ENCODE assay signal across 24 mouse cellular contexts in genomic region chr11:102826476-102826875, GRCm38 (mm10). TPM values are rescaled to one million over a fixed set of nuclear protein-coding genes. Genes with fewer than 3 reads are reported as not detected.
"Had no signal": no experiment of that assay in that cellular context is flagged by ENCODE, and none has a peak within 500 bp of the region (broad histone marks: within the 10 kb centered on the region; RNA-seq: fewer than 3 reads in every experiment).

No protein-coding gene starts in this region.

- H3K27ac ChIP-seq: midbrain, embryonic 10.5 days; midbrain, embryonic 12.5 days; neural tube, embryonic 13.5 days; neural tube, embryonic 15.5 days had no signal

- H3K4me1 ChIP-seq: midbrain, embryonic 10.5 days; midbrain, embryonic 12.5 days; neural tube, embryonic 13.5 days; neural tube, embryonic 15.5 days had no signal

- H3K9ac ChIP-seq: lung, embryonic 14.5 days; midbrain, embryonic 12.5 days; neural tube, embryonic 13.5 days; neural tube, embryonic 15.5 days had no signal

- H3K4me2 ChIP-seq: lung, embryonic 14.5 days; midbrain, embryonic 12.5 days; neural tube, embryonic 13.5 days; neural tube, embryonic 15.5 days had no signal

- H3K36me3 ChIP-seq: midbrain, embryonic 10.5 days; midbrain, embryonic 12.5 days; neural tube, embryonic 13.5 days; neural tube, embryonic 15.5 days had no signal

- ATAC-seq: midbrain, embryonic 16.5 days had no signal

- H3K4me3 ChIP-seq: midbrain, embryonic 10.5 days; midbrain, embryonic 12.5 days; myocyte; neural tube, embryonic 13.5 days; neural tube, embryonic 15.5 days had no signal

- H3K27me3 ChIP-seq: neural tube, embryonic 15.5 days had no signal

- DNase-seq: lung, embryonic 14.5 days; lung, postnatal 10 days; lung, postnatal 4 days; midbrain, embryonic 14.5 days; retina, postnatal 1 day; right cerebral cortex, adult 18-20 months; right cerebral cortex, postnatal 25 days; right cerebral cortex, postnatal 4 days; spleen, adult 18-20 months; thymus, adult 18-20 months; thymus, postnatal 14 days; thymus, postnatal 36 days had no signal

- H3K9me3 ChIP-seq: midbrain, embryonic 10.5 days; midbrain, embryonic 12.5 days; neural tube, embryonic 15.5 days had no signal

RNA-seq across cellular contexts. Expression of gene Gjc1, which starts 7.0 kb away (rescaled TPM):
- total RNA-seq: megakaryocyte-erythroid progenitor cell, adult 5-6 weeks had no signal

RNA-seq across cellular contexts. Expression of gene Higd1b, which starts 9.2 kb away (rescaled TPM):
- total RNA-seq: megakaryocyte, adult 5-6 weeks; megakaryocyte-erythroid progenitor cell, adult 5-6 weeks had no signal
- polyA plus RNA-seq: midbrain, embryonic 10.5 days; midbrain, embryonic 12.5 days; myocyte; neural tube, embryonic 11.5 days; small intestine, adult 2 months; stomach, embryonic 14.5 days had no signal

RNA-seq across cellular contexts. Expression of gene Ccdc103, which starts 54.5 kb away (rescaled TPM):
- total RNA-seq: megakaryocyte, adult 5-6 weeks; megakaryocyte-erythroid progenitor cell, adult 5-6 weeks had no signal
- polyA plus RNA-seq: small intestine, adult 2 months had no signal

RNA-seq across cellular contexts. Expression of gene Fam187a, which starts 58.5 kb away (rescaled TPM):
- total RNA-seq: megakaryocyte, adult 5-6 weeks; megakaryocyte-erythroid progenitor cell, adult 5-6 weeks had no signal
- polyA plus RNA-seq: lung, embryonic 14.5 days; midbrain, embryonic 10.5 days; midbrain, embryonic 12.5 days; midbrain, embryonic 14.5 days; midbrain, embryonic 16.5 days; myocyte; neural tube, embryonic 11.5 days; neural tube, embryonic 13.5 days; neural tube, embryonic 15.5 days; small intestine, adult 2 months; stomach, embryonic 14.5 days; thymus, postnatal 0 days had no signal
